Mouse (Mus musculus) lung, postnatal 0 days (tissue): ENCODE measurements around the gene Irf8.

Experiments
- CTCF ChIP-seq: IDR thresholded peaks from 2 replicates; pipeline ENCODE4 v1.5.1; 2016; ENCODE audit warnings: antibody characterized with exemption, mild to moderate bottlenecking
- EP300 ChIP-seq: IDR thresholded peaks from 2 replicates; pipeline ENCODE4 v1.6.1; 2016; ENCODE audit warnings: antibody characterized with exemption, mild to moderate bottlenecking, control low read depth

GRCm38 (mm10) chr8:120743149-120743897, 7.2 kb downstream of the Irf8 start:
- no peak for TF ChIP-seq CTCF
- TF ChIP-seq EP300: no peak
